Mouse (Mus musculus) hindbrain, embryonic 11.5 days (tissue): ENCODE results near the gene Vmn1r94. TPM values are rescaled to one million over a fixed set of nuclear protein-coding genes. Genes with fewer than 3 reads are reported as not detected.
"Not testable (repeated sequence)": the region's sequence is repeated elsewhere in the genome, so short reads cannot be mapped to it uniquely, and the experiment has no call there.

ENCODE experiments used
- ATAC-seq: fragments of 200-750 bp; cut with Nextera tagmentation; 2 replicates; pipeline ENCODE4 v1.8.0; 2017; ENCODE audit warnings: mild to moderate bottlenecking, moderate TSS enrichment, moderate library complexity; ENCODE audit not compliant: low FRiP score
- DNase-seq: peaks from one replicate; pipeline ENCODE4 v3.0.0-alpha.2; 2015; ENCODE audit warnings: low spot score
- H3K27ac ChIP-seq: fragments of 300-500 bp; sonication (generic); 2 replicates; pipeline ENCODE4 v1.5.1; 2014; ENCODE audit warnings: mild to moderate bottlenecking, low read depth, low read length
- H3K27me3 ChIP-seq: fragments of 300-500 bp; sonication (generic); 2 replicates; pipeline ENCODE4 v1.6.1; 2014; ENCODE audit warnings: mild to moderate bottlenecking, low read length, moderate library complexity, mixed read lengths; ENCODE audit not compliant: control insufficient read depth, insufficient read depth
- H3K36me3 ChIP-seq: fragments of 300-500 bp; sonication (generic); 2 replicates; pipeline ENCODE4 v1.6.1; 2014; ENCODE audit warnings: mild to moderate bottlenecking, low read length, moderate library complexity, mixed read lengths; ENCODE audit not compliant: control insufficient read depth, insufficient read depth
- H3K4me1 ChIP-seq: fragments of 300-500 bp; sonication (generic); replicated peaks from 2 replicates; pipeline ENCODE4 v1.6.1; 2014; ENCODE audit warnings: low read length, mixed read lengths; ENCODE audit not compliant: control insufficient read depth, insufficient read depth
- H3K4me2 ChIP-seq: fragments of 300-500 bp; sonication (generic); replicated peaks from 2 replicates; pipeline ENCODE4 v1.6.1; 2014; ENCODE audit warnings: mild to moderate bottlenecking, low read depth, low read length
- H3K4me3 ChIP-seq: fragments of 300-500 bp; sonication (generic); 2 replicates; pipeline ENCODE4 v1.5.1; 2014; ENCODE audit warnings: low read depth, low read length
- H3K9ac ChIP-seq: fragments of 300-500 bp; sonication (generic); 2 replicates; pipeline ENCODE4 v1.6.1; 2014; ENCODE audit warnings: low read depth, low read length
- H3K9me3 ChIP-seq: fragments of 300-500 bp; sonication (generic); 2 replicates; pipeline ENCODE4 v1.6.1; 2016; ENCODE audit warnings: low read length; ENCODE audit not compliant: control insufficient read depth
- WGBS: fragments of 180-500 bp; shearing (Covaris S2); extraction: QIAGEN DNeasy Blood & Tissue Kit; methylation state at CpG from one replicate; pipeline ENCODE4 v1.1.7; 2014; 5-methylcytosine and 5-hydroxymethylcytosine counted together
- polyA plus RNA-seq: library from polyadenylated mRNA; unstranded; fragments of >200 nt; fragmentation: Nextera tagmentation; extraction: Ambion mirVana; gene quantifications from 2 replicates; pipeline ENCODE4 v1.2.1, GENCODE M21; 2014

Gene Vmn1r94
- polyA plus RNA-seq: not detected in 2 replicates

DNA sequence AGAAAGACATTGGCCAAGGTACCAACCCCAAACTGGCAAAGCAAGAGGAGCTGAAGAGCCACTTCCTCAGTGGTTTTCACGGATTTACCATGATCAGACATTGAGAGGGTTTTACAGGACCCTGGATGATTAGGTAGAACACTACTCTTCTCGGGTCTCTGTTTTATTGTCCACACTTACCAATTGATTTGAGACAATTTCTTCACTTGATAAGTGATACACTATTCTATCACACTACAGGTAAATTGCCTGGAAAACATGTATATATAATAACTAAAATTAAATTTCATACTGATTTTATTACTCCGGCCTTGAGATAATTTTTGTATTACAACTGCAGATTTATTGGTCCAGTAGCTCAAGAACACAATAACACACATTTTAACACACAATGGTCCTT is at the start of gene Vmn1r94:
Gene Vmn1r94 (minus strand): TSS at position 101 of the 400 bp plus-strand sequence.
- not testable (repeated sequence) for DNase-seq, H3K9me3 ChIP-seq, H3K9ac ChIP-seq, H3K27me3 ChIP-seq, H3K27ac ChIP-seq, H3K36me3 ChIP-seq, H3K4me3 ChIP-seq, ATAC-seq, H3K4me2 ChIP-seq, H3K4me1 ChIP-seq
- WGBS: no CpG with 5 or more reads among the region's 3 CpGs

DNA sequence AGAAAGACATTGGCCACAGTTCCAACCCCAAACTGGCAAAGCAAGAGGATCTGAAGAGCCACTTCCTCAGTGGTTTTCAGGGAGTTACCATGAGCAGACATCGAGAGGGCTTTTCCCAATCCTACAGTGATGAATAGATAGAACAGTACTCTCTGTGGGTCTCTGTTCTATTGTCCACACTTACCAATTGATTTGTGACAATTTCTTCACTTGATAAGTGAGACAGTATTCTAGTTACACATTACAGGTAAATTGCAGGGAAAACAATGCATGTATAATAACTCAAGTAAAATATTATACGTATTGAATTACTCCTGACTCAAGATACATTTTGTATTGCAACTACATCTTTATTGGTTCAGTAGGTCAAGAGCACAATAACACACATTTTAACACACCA is 37.3 kb upstream of the Vmn1r94 start, which contains the start of gene Gm6164:
Gene Gm6164 (minus strand): TSS at position 101 of the 400 bp plus-strand sequence.
- not testable (repeated sequence) for ATAC-seq

GRCm38 (mm10) chr7:20193410-20193809 is 25.2 kb upstream of the Vmn1r94 start, which contains the start of gene Vmn1r95:
TSS of gene Vmn1r95 (plus strand) at chr7:20193710.
- H3K9ac ChIP-seq, H3K4me3 ChIP-seq, DNase-seq, H3K9me3 ChIP-seq, H3K27ac ChIP-seq, H3K4me2 ChIP-seq, H3K4me1 ChIP-seq, ATAC-seq, H3K36me3 ChIP-seq, H3K27me3 ChIP-seq: not testable (repeated sequence)
- WGBS: no CpG with 5 or more reads among the region's 3 CpGs

More for the DNA sequence above, 37.3 kb upstream of the Vmn1r94 start, which contains the start of gene Gm6164:
- not testable (repeated sequence) for H3K4me2 ChIP-seq, H3K4me3 ChIP-seq, DNase-seq, H3K27me3 ChIP-seq, H3K9me3 ChIP-seq, H3K36me3 ChIP-seq, H3K27ac ChIP-seq, H3K9ac ChIP-seq, H3K4me1 ChIP-seq
- WGBS: no CpG with 5 or more reads among the region's 2 CpGs

DNA sequence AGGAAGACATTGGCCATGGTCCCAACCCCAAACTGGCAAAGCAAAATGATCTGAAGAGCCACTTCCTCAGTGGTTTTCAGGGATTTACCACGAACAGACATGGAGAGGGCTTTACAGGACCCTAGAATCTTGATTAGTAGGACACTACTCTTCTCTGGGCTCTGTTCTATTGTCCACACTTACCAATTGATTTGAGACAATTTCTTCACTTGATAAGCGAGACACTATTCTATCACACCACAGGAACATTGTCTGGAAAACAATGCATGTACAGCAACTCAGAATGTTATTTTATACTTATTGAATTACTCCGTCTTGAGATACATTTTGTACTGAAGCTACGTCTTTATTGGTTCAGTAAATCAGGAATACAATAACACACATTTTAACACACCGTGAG is 29.2 kb downstream of the Vmn1r94 start, which contains the start of gene Vmn1r93:
Gene Vmn1r93 (minus strand): TSS at position 101 of the 400 bp plus-strand sequence.
- no CpG with 5 or more reads among the region's 5 CpGs for WGBS
- not testable (repeated sequence) for H3K9me3 ChIP-seq, ATAC-seq

DNA sequence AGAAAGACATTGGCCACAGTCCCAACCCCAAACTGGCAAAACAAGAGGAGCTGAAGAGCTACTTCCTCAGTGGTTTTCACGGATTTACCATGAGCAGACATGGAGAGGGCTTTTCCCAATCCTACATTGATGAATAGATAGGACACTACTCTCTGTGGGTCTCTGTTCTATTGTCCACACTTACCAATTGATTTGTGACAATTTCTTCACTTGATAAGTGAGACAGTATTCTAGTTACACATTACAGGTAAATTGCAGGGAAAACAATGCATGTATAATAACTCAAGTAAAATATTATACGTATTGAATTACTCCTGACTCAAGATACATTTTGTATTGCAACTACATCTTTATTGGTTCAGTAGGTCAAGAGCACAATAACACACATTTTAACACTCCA is 45.7 kb downstream of the Vmn1r94 start, which contains the start of gene Gm16442:
Gene Gm16442 (minus strand): TSS at position 101 of the 400 bp plus-strand sequence.
- ATAC-seq, H3K27me3 ChIP-seq, H3K9me3 ChIP-seq, H3K9ac ChIP-seq, H3K27ac ChIP-seq, DNase-seq, H3K4me1 ChIP-seq, H3K36me3 ChIP-seq, H3K4me2 ChIP-seq, H3K4me3 ChIP-seq: not testable (repeated sequence)
- WGBS: no CpG with 5 or more reads among the region's 2 CpGs

More for the DNA sequence above, 29.2 kb downstream of the Vmn1r94 start, which contains the start of gene Vmn1r93:
- not testable (repeated sequence) for DNase-seq, H3K36me3 ChIP-seq, H3K27ac ChIP-seq, H3K27me3 ChIP-seq, H3K9ac ChIP-seq, H3K4me1 ChIP-seq, H3K4me2 ChIP-seq, H3K4me3 ChIP-seq

Other genes with a start within 250 kb of the Vmn1r94 start
- 2.8 and 3.1 TPM in 2 replicates for gene Pvr, start 247.2 kb downstream of the Vmn1r94 start, polyA plus RNA-seq
- 0.15 TPM in 1 of 2 replicates, not detected in the other for gene Igsf23, start 217.6 kb downstream of the Vmn1r94 start, polyA plus RNA-seq
- not detected in 2 replicates for gene Ceacam20, start 203.0 kb downstream of the Vmn1r94 start, polyA plus RNA-seq
- not detected in 2 replicates for gene Nlrp9b, start 176.9 kb downstream of the Vmn1r94 start, polyA plus RNA-seq
- gene Vmn1r91, start 68.7 kb downstream of the Vmn1r94 start, polyA plus RNA-seq: not detected in 2 replicates
- gene Gm16442, start 45.8 kb downstream of the Vmn1r94 start, polyA plus RNA-seq: not detected in 2 replicates
- gene Vmn1r93, start 29.3 kb downstream of the Vmn1r94 start, polyA plus RNA-seq: not detected in 2 replicates
- gene Vmn1r95, start 25.3 kb upstream of the Vmn1r94 start, polyA plus RNA-seq: not detected in 2 replicates
- not detected in 2 replicates for gene Gm6164, start 37.2 kb upstream of the Vmn1r94 start, polyA plus RNA-seq
- not detected in 2 replicates for gene Gm4498, start 65.5 kb upstream of the Vmn1r94 start, polyA plus RNA-seq
- not detected in 2 replicates for gene Gm5890, start 94.5 kb upstream of the Vmn1r94 start, polyA plus RNA-seq
- not detected in 2 replicates for gene Gm4133, start 165.7 kb upstream of the Vmn1r94 start, polyA plus RNA-seq
- gene Gm5728, start 207.0 kb upstream of the Vmn1r94 start, polyA plus RNA-seq: not detected in 2 replicates
- not detected in 2 replicates for gene Vmn1r100, start 249.6 kb upstream of the Vmn1r94 start, polyA plus RNA-seq